Mouse (Mus musculus) liver, adult 2 months (tissue): ENCODE results near the gene Sox5. TPM values are rescaled to one million over a fixed set of nuclear protein-coding genes. Genes with fewer than 3 reads are reported as not detected.
A peak's percentile ranks its signal among the peaks of the same experiment; 100 is the strongest.

Experiments used
- DNase-seq: peaks from one replicate; pipeline ENCODE4 v3.0.0-alpha.2; 2011; ENCODE audit warnings: low read depth, low spot score; ENCODE audit errors: extremely low read depth
- H3K27ac ChIP-seq: fragments of 200-500 bp; replicated peaks from 2 replicates; pipeline ENCODE4 v1.5.1; 2012; ENCODE audit warnings: low read depth, mild to moderate bottlenecking, control low read depth, inconsistent platforms, low read length; ENCODE audit not compliant: insufficient read depth
- H3K27me3 ChIP-seq: fragments of 200-500 bp; 2 replicates; pipeline ENCODE4 v1.6.1; 2012; ENCODE audit warnings: mild to moderate bottlenecking, moderate library complexity, low read length, inconsistent platforms; ENCODE audit not compliant: control insufficient read depth, insufficient read depth
- H3K36me3 ChIP-seq: fragments of 200-500 bp; 2 replicates; pipeline ENCODE4 v1.6.1; 2012; ENCODE audit warnings: low read length, inconsistent platforms; ENCODE audit not compliant: control insufficient read depth, insufficient read depth
- H3K4me1 ChIP-seq: fragments of 200-500 bp; 2 replicates; pipeline ENCODE4 v1.6.1; 2011; ENCODE audit warnings: low read length; ENCODE audit not compliant: control insufficient read depth, insufficient read depth
- H3K4me3 ChIP-seq: fragments of 200-500 bp; 2 replicates; pipeline ENCODE4 v1.5.1; 2011; ENCODE audit warnings: low read depth, mild to moderate bottlenecking, control low read depth, low read length, moderate library complexity; ENCODE audit not compliant: insufficient read depth
- H3K79me2 ChIP-seq: fragments of 200-500 bp; 2 replicates; pipeline ENCODE4 v1.6.1; 2012; ENCODE audit warnings: inconsistent platforms, mild to moderate bottlenecking, low read length, moderate library complexity; ENCODE audit not compliant: control insufficient read depth, insufficient read depth
- H3K9ac ChIP-seq: fragments of 200-500 bp; 2 replicates; pipeline ENCODE4 v1.6.1; 2012; ENCODE audit warnings: low read depth, mild to moderate bottlenecking, control low read depth, inconsistent platforms, low read length
- CTCF ChIP-seq: fragments of 200-500 bp; IDR thresholded peaks from 2 replicates; pipeline ENCODE4 v1.5.1; 2011; ENCODE audit warnings: low read depth, low read length, control low read depth
- POLR2A ChIP-seq: fragments of 200-500 bp; IDR thresholded peaks from 2 replicates; pipeline ENCODE4 v1.6.1; 2011; ENCODE audit warnings: low read length, control low read depth; ENCODE audit not compliant: insufficient read depth; ENCODE audit errors: extremely low read depth
- WGBS: fragments of 180-500 bp; shearing (Covaris S2); methylation state at CpG from one replicate; pipeline ENCODE4 v1.1.7; 2018; 5-methylcytosine and 5-hydroxymethylcytosine counted together
- polyA plus RNA-seq: library from polyadenylated mRNA; depleted of rRNA; stranded (reverse); fragments of >200 nt; gene quantifications from 2 replicates; pipeline ENCODE4 v1.2.3, GENCODE M21; 2012
- total RNA-seq: library from RNA; depleted of rRNA; stranded (reverse); fragments of >200 nt; gene quantifications from 2 replicates; pipeline ENCODE4 v1.2.3, GENCODE M21; 2014

Gene Sox5
- total and polyA plus RNA-seq, 2 experiments = 7.5 to 31.6 TPM

DNA sequence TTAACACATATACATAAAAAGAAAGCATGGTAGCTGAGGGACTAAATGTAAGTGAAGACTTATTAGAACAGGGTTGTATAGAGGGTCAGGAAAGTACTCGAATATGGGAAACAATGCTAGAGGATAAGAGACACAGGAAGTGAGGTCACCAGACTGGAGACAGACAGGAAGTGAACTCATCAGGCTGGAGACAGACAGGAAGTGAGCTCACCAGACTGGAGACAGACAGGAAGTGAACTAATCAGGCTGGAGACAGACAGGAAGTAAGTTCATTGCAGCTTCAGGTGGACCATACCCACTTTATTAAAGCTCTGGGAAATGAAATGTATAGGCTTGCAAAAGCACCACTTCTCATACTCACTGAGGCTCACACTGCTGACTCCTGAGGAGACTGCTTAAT lies 680.9 kb downstream of the Sox5 start:
- Histone ChIP-seq H3K27ac (no peak overlapping the region), H3K79me2 (peaks cover 7% of the 10 kb centered on the region; the same call in 1 of the 2 replicates), H3K9ac (no peak overlapping the region), H3K27me3 (no peaks in the 10 kb centered on the region), H3K36me3 (peaks cover 2% of the 10 kb centered on the region; the same call in 1 of the 2 replicates), H3K4me1 (no peaks in the 10 kb centered on the region), H3K4me3 (no peak overlapping the region)
- WGBS = 79% methylated on average over 1 of the region's 1 CpGs
- TF ChIP-seq POLR2A = no peak
- no peak for TF ChIP-seq CTCF
- DNase-seq = no peak

DNA sequence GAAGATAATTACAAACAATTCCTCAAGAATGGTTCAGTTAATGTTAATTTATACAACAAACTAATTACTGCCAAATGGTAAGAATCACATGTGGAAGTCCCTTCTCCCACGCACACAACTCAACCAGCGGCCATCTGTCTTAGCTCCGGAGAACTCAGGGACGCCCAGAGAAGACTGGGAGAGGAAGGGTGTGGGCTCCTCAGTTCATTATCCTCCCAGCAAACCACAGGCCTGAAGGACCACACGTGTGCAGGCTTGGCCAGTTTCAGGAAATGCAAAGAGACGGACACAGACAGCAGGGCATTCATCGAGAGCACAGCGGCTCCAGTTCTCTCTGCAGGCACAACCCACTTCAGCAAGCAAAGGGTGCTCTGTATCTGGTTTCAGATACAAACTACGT lies 683.7 kb downstream of the Sox5 start:
- H3K4me1 ChIP-seq = peaks cover 3% of the 10 kb centered on the region; the same call in 1 of the 2 replicates
- no peak for DNase-seq
- WGBS = 78% methylated on average over 9 of the region's 9 CpGs
- H3K27ac ChIP-seq = no peak overlapping the region
- H3K4me3 ChIP-seq = no peak overlapping the region
- no peak for TF ChIP-seq CTCF
- TF ChIP-seq POLR2A = no peak
- no peaks in the 10 kb centered on the region for H3K27me3 ChIP-seq
- no peak overlapping the region for H3K9ac ChIP-seq
- H3K36me3 ChIP-seq = no peaks in the 10 kb centered on the region
- peaks cover 7% of the 10 kb centered on the region; the same call in 1 of the 2 replicates for H3K79me2 ChIP-seq

DNA sequence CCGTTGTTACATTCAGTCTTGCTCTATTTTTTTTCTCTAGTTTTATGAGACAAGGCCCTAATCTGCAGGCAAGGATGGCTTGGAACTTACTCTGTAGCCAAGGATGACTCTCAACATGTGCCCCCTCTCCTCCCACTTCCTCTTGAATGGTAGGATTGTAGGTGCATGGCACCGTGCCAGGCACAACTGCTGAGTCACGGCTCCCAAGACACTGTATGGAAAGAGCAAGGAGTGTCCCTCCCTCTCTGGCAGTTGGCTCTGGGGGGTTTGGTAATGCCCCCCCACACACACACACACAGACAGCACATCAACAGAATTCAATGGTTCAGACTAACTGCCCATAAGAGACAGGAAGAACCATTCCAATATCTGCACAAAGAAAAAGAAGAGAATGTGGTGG lies 693.5 kb downstream of the Sox5 start:
- Histone ChIP-seq H3K27me3 (no peaks in the 10 kb centered on the region), H3K9ac (no peak overlapping the region), H3K79me2 (peaks cover 10% of the 10 kb centered on the region; the same call in 1 of the 2 replicates), H3K4me1 (peaks cover 29% of the 10 kb centered on the region), H3K4me3 (no peak overlapping the region), H3K27ac (0 out of 2 replicates have a peak overlapping the region, but pooled peaks have one; percentile 0), H3K36me3 (no peaks in the 10 kb centered on the region)
- 35% methylated on average over 3 of the region's 3 CpGs for WGBS
- no peak for DNase-seq
- TF ChIP-seq POLR2A (no peak), CTCF (no peak)

DNA sequence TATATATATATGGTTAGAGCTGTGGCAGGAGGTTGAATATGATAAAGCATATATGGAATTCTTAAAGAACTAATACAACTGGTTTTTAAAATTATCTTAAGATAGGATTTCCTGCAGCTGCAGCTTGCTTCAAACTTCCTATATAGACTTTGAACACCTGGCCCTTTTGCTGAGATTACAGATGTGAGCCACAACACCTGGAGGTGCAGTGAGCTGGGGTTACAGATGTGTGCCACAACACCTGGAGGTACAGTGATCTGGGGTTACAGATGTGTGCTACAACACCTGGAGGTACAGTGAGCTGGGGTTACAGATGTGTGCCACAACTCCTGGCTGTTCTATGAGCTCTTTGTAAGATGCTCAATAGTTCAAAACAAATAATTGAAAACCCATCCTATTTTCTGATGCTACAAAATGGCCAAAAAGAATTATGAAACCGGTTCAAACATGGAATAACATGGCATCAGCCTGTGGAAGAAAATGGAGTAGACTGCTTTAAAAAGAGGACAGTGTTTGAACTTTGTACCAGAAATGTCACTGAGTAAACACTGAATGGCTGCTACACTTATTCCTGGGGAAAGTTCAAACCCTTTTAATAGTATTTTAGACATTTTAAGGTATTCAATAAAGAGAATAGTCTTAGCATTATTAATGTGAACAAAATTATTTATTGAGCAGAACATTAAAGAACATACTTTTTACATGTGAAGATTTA lies 695.5 kb downstream of the Sox5 start:
- 18% methylated on average over 1 of the region's 1 CpGs for WGBS
- peaks cover 2% of the 10 kb centered on the region for H3K36me3 ChIP-seq
- H3K27ac ChIP-seq = peak overlapping the region; percentile 72
- no peak for TF ChIP-seq POLR2A
- H3K4me3 ChIP-seq = no peak overlapping the region
- peaks cover 13% of the 10 kb centered on the region; the same call in 1 of the 2 replicates for H3K79me2 ChIP-seq
- H3K9ac ChIP-seq = no peak overlapping the region
- DNase-seq = peak; percentile 85
- H3K27me3 ChIP-seq = no peaks in the 10 kb centered on the region
- peaks cover 25% of the 10 kb centered on the region for H3K4me1 ChIP-seq

DNA sequence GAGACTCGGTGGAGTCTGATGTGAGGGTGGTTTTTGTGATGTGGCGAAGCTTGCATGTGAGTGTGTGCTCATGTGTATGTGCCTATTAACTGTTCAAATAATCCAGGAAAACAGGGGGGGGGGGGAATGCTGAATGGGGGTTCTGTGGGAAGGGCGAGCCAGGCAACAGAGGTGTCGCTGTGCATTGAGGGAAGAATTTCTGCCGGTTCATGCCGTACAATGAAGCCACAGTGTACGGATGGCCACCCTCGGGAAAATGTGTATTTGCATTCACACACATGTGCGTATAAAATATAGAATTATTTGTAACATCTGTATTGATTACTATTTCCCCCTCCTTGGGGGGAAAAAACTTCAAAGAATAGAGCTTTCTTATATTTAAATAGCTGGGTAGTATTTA lies 699.5 kb downstream of the Sox5 start:
- WGBS = 92% methylated on average over 9 of the region's 9 CpGs
- Histone ChIP-seq H3K4me3 (no peak overlapping the region), H3K27me3 (no peaks in the 10 kb centered on the region), H3K4me1 (peaks cover 6% of the 10 kb centered on the region), H3K9ac (no peak overlapping the region), H3K36me3 (peaks cover 3% of the 10 kb centered on the region), H3K27ac (no peak overlapping the region), H3K79me2 (peaks cover 10% of the 10 kb centered on the region; the same call in 1 of the 2 replicates)
- no peak for DNase-seq
- no peak for TF ChIP-seq POLR2A
- TF ChIP-seq CTCF = no peak

DNA sequence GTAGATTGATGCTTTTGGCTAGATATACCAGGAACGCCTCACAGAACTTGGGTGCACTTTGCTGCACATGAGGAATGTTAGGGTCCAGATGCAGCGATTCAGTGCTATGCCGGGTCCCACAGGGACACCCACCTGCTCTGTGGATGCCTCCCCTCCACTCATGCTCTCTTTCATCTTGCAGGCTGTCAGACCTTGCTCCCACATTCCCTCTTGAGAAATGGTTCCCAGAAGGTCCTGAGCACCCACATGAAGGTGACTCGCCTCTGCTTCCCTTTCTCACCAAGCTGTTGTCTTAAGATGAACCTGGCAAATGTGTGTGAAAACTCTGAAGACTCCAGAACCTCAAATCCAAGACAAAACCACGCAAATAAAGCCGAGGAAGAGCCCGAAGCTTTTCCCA lies 704.0 kb downstream of the Sox5 start:
- DNase-seq = no peak
- H3K4me1 ChIP-seq = no peaks in the 10 kb centered on the region
- peaks cover 3% of the 10 kb centered on the region for H3K36me3 ChIP-seq
- H3K27me3 ChIP-seq = no peaks in the 10 kb centered on the region
- WGBS = 91% methylated on average over 7 of the region's 7 CpGs
- TF ChIP-seq CTCF (no peak), POLR2A (no peak)
- no peak overlapping the region for H3K27ac ChIP-seq
- H3K9ac ChIP-seq = no peak overlapping the region
- peaks cover 3% of the 10 kb centered on the region; the same call in 1 of the 2 replicates for H3K79me2 ChIP-seq
- no peak overlapping the region for H3K4me3 ChIP-seq
